Mouse (Mus musculus): ENCODE results near the gene Slc38a4. TPM values are rescaled to one million over a fixed set of nuclear protein-coding genes. Genes with fewer than 3 reads are reported as not detected.

Gene Slc38a4
- polyA plus RNA-seq, 1 experiment from 2014 or later, result 29.1 TPM

GRCm38 (mm10) chr15:97050011-97050410, 5.7 kb downstream of the Slc38a4 start:
- H3K36me3 ChIP-seq, result no peaks in the 10 kb centered on the region
- H3K4me2 ChIP-seq (replicated peaks), result no peak overlapping the region
- H3K9ac ChIP-seq, result no peak overlapping the region
- 67% methylated on average over 10 of the region's 10 CpGs for WGBS
- H3K4me1 ChIP-seq, result peaks cover 10% of the 10 kb centered on the region; the same call in 1 of the 2 replicates
- no peak overlapping the region for H3K27ac ChIP-seq
- H3K4me3 ChIP-seq, result no peak overlapping the region
- H3K27me3 ChIP-seq, result no peaks in the 10 kb centered on the region
- no peak for ATAC-seq (ENCODE audit: low FRiP score)
- peaks cover 5% of the 10 kb centered on the region; the same call in 1 of the 2 replicates for H3K9me3 ChIP-seq (replicated peaks)

GRCm38 (mm10) chr15:97049281-97049841, 6.4 kb downstream of the Slc38a4 start:
- H3K4me3 ChIP-seq, result no peak overlapping the region
- no peak overlapping the region for H3K4me2 ChIP-seq (replicated peaks)
- H3K27me3 ChIP-seq, result no peaks in the 10 kb centered on the region
- no peak overlapping the region for H3K9ac ChIP-seq
- ATAC-seq (ENCODE audit: low FRiP score), result no peak
- H3K27ac ChIP-seq, result no peak overlapping the region
- H3K9me3 ChIP-seq (replicated peaks), result no peaks in the 10 kb centered on the region
- H3K4me1 ChIP-seq, result peaks cover 10% of the 10 kb centered on the region; the same call in 1 of the 2 replicates
- H3K36me3 ChIP-seq, result no peaks in the 10 kb centered on the region
- WGBS, result 61% methylated on average over 11 of the region's 11 CpGs

- 89% methylated on average over 5 of the region's 5 CpGs for WGBS
- H3K4me3 ChIP-seq, result no peak overlapping the region
- no peaks in the 10 kb centered on the region for H3K27me3 ChIP-seq
- no peaks in the 10 kb centered on the region for H3K36me3 ChIP-seq
- H3K9ac ChIP-seq, result no peak overlapping the region
- H3K4me1 ChIP-seq, result peaks cover 10% of the 10 kb centered on the region; the same call in 1 of the 2 replicates
- no peak for ATAC-seq (ENCODE audit: low FRiP score)
- no peak overlapping the region for H3K4me2 ChIP-seq (replicated peaks)
- H3K9me3 ChIP-seq (replicated peaks), result no peaks in the 10 kb centered on the region
- no peak overlapping the region for H3K27ac ChIP-seq
Measured at GRCm38 (mm10) chr15:97048267-97048666, 7.5 kb downstream of the Slc38a4 start.

- H3K36me3 ChIP-seq, result no peaks in the 10 kb centered on the region
- 88% methylated on average over 13 of the region's 13 CpGs for WGBS
- H3K27ac ChIP-seq, result no peak overlapping the region
- no peak overlapping the region for H3K9ac ChIP-seq
- no peak for ATAC-seq (ENCODE audit: low FRiP score)
- H3K4me2 ChIP-seq (replicated peaks), result no peak overlapping the region
- H3K4me3 ChIP-seq, result no peak overlapping the region
- H3K27me3 ChIP-seq, result no peaks in the 10 kb centered on the region
- H3K4me1 ChIP-seq, result no peaks in the 10 kb centered on the region
- H3K9me3 ChIP-seq (replicated peaks), result no peaks in the 10 kb centered on the region
Measured at GRCm38 (mm10) chr15:97043921-97044320, 11.8 kb downstream of the Slc38a4 start.

- Histone ChIP-seq H3K27me3 (no peaks in the 10 kb centered on the region), H3K9ac (no peak overlapping the region), H3K4me2 (replicated peaks) (no peak overlapping the region), H3K9me3 (replicated peaks) (no peaks in the 10 kb centered on the region), H3K36me3 (no peaks in the 10 kb centered on the region), H3K27ac (no peak overlapping the region), H3K4me1 (no peaks in the 10 kb centered on the region), H3K4me3 (no peak overlapping the region)
- no peak for ATAC-seq (ENCODE audit: low FRiP score)
- 67% methylated on average over 7 of the region's 7 CpGs for WGBS
Measured at GRCm38 (mm10) chr15:97042001-97042491, 13.7 kb downstream of the Slc38a4 start.

- H3K4me2 ChIP-seq (replicated peaks), result no peak overlapping the region
- 91% methylated on average over 9 of the region's 9 CpGs for WGBS
- no peak for ATAC-seq (ENCODE audit: low FRiP score)
Measured at GRCm38 (mm10) chr15:97041182-97041581, 14.6 kb downstream of the Slc38a4 start.

GRCm38 (mm10) chr15:97037710-97038109, 18.0 kb downstream of the Slc38a4 start:
- 95% methylated on average over 8 of the region's 8 CpGs for WGBS
- no peak overlapping the region for H3K9ac ChIP-seq
- no peak overlapping the region for H3K4me2 ChIP-seq (replicated peaks)
- H3K9me3 ChIP-seq (replicated peaks), result no peaks in the 10 kb centered on the region
- H3K4me3 ChIP-seq, result no peak overlapping the region
- no peaks in the 10 kb centered on the region for H3K4me1 ChIP-seq
- no peak for ATAC-seq (ENCODE audit: low FRiP score)
- H3K27ac ChIP-seq, result no peak overlapping the region
- H3K27me3 ChIP-seq, result no peaks in the 10 kb centered on the region
- no peaks in the 10 kb centered on the region for H3K36me3 ChIP-seq

More at GRCm38 (mm10) chr15:97041182-97041581, 14.6 kb downstream of the Slc38a4 start:
- H3K27ac ChIP-seq, result no peak overlapping the region
- no peak overlapping the region for H3K9ac ChIP-seq
- no peaks in the 10 kb centered on the region for H3K9me3 ChIP-seq (replicated peaks)
- H3K27me3 ChIP-seq, result no peaks in the 10 kb centered on the region
- H3K4me3 ChIP-seq, result no peak overlapping the region
- no peaks in the 10 kb centered on the region for H3K4me1 ChIP-seq
- H3K36me3 ChIP-seq, result no peaks in the 10 kb centered on the region

GRCm38 (mm10) chr15:97035892-97036291, 19.9 kb downstream of the Slc38a4 start:
- no peaks in the 10 kb centered on the region for H3K27me3 ChIP-seq
- no peak overlapping the region for H3K4me3 ChIP-seq
- WGBS, result 87% methylated on average over 6 of the region's 6 CpGs
- no peaks in the 10 kb centered on the region for H3K36me3 ChIP-seq
- H3K9me3 ChIP-seq (replicated peaks), result no peaks in the 10 kb centered on the region
- no peak overlapping the region for H3K9ac ChIP-seq
- no peak overlapping the region for H3K27ac ChIP-seq
- no peaks in the 10 kb centered on the region for H3K4me1 ChIP-seq
- ATAC-seq (ENCODE audit: low FRiP score), result no peak
- H3K4me2 ChIP-seq (replicated peaks), result no peak overlapping the region

- H3K9ac ChIP-seq, result no peak overlapping the region
Measured at GRCm38 (mm10) chr15:97033485-97033991, 22.2 kb downstream of the Slc38a4 start.

GRCm38 (mm10) chr15:97031886-97032285, 23.9 kb downstream of the Slc38a4 start:
- WGBS, result 92% methylated on average over 5 of the region's 5 CpGs
- Histone ChIP-seq H3K27me3 (no peaks in the 10 kb centered on the region), H3K4me2 (replicated peaks) (no peak overlapping the region), H3K9ac (no peak overlapping the region), H3K27ac (no peak overlapping the region), H3K4me3 (no peak overlapping the region), H3K4me1 (no peaks in the 10 kb centered on the region), H3K9me3 (replicated peaks) (no peaks in the 10 kb centered on the region), H3K36me3 (no peaks in the 10 kb centered on the region)
- no peak for ATAC-seq (ENCODE audit: low FRiP score)

More at GRCm38 (mm10) chr15:97033485-97033991, 22.2 kb downstream of the Slc38a4 start:
- Histone ChIP-seq H3K36me3 (no peaks in the 10 kb centered on the region), H3K4me3 (no peak overlapping the region), H3K4me1 (no peaks in the 10 kb centered on the region), H3K27me3 (no peaks in the 10 kb centered on the region), H3K27ac (no peak overlapping the region), H3K9me3 (replicated peaks) (no peaks in the 10 kb centered on the region), H3K4me2 (replicated peaks) (no peak overlapping the region)
- no peak for ATAC-seq (ENCODE audit: low FRiP score)
- 40% methylated on average over 9 of the region's 9 CpGs for WGBS

- Histone ChIP-seq H3K4me1 (no peaks in the 10 kb centered on the region), H3K36me3 (no peaks in the 10 kb centered on the region), H3K4me2 (replicated peaks) (no peak overlapping the region), H3K27me3 (no peaks in the 10 kb centered on the region), H3K9ac (no peak overlapping the region), H3K4me3 (no peak overlapping the region), H3K27ac (no peak overlapping the region), H3K9me3 (replicated peaks) (no peaks in the 10 kb centered on the region)
- 93% methylated on average over 10 of the region's 10 CpGs for WGBS
- ATAC-seq (ENCODE audit: low FRiP score), result no peak
Measured at GRCm38 (mm10) chr15:97030984-97031492, 24.7 kb downstream of the Slc38a4 start.

- Histone ChIP-seq H3K4me3 (no peak overlapping the region), H3K36me3 (no peaks in the 10 kb centered on the region), H3K9ac (no peak overlapping the region), H3K4me2 (replicated peaks) (no peak overlapping the region), H3K27ac (no peak overlapping the region), H3K4me1 (no peaks in the 10 kb centered on the region), H3K27me3 (no peaks in the 10 kb centered on the region), H3K9me3 (replicated peaks) (no peaks in the 10 kb centered on the region)
- WGBS, result 89% methylated on average over 4 of the region's 4 CpGs
- no peak for ATAC-seq (ENCODE audit: low FRiP score)
Measured at GRCm38 (mm10) chr15:97030136-97030535, 25.6 kb downstream of the Slc38a4 start.

Measured in hindbrain, embryonic 12.5 days (tissue).